Mouse (Mus musculus): Measurements from ENCODE around the gene Osbpl2. TPM values are rescaled to one million over a fixed set of nuclear protein-coding genes. Genes with fewer than 3 reads are reported as not detected.

The Osbpl2 gene
- polyA plus RNA-seq, 2 experiments: 4.4 to 7.9 TPM

GRCm38 (mm10) chr2:180113909-180114890 is 4.9 kb upstream of the Osbpl2 start:
- Histone ChIP-seq H3K4me1 (replicated peaks; ENCODE audit: control insufficient read depth in 2 of 2, insufficient read depth in 2 of 2, low read length in 1 of 2) (peaks cover 4 to 5% of the 10 kb centered on the region in 2 experiments; a peak in 3 of 4 replicates), H3K4me2 (ENCODE audit: low read depth) (no peak overlapping the region), H3K9me3 (ENCODE audit: control insufficient read depth, low read length) (no peaks in the 10 kb centered on the region), H3K27ac (no peak overlapping the region), H3K9ac (replicated peaks) (no peak overlapping the region), H3K36me3 (replicated peaks; ENCODE audit: control insufficient read depth, insufficient read depth, low read depth) (no peaks in the 10 kb centered on the region), H3K4me3 (ENCODE audit: insufficient read depth in 1 of 2, low read depth in 2 of 2, low read length in 2 of 2) (no peak overlapping the region), H3K27me3 (ENCODE audit: control insufficient read depth, insufficient read depth, low read length) (peaks cover 3% of the 10 kb centered on the region; the same call in 1 of the 2 replicates)
- WGBS (ENCODE audit: insufficient replicate concordance): 60% methylated on average over 17 of the region's 17 CpGs
- DNase-seq (ENCODE audit: low read depth in 3 of 3, low spot score in 3 of 3): no peak
- TF ChIP-seq CTCF (IDR thresholded peaks at IDR 0.05; ENCODE audit: low read depth): no peak
- no peak for TF ChIP-seq EP300 (IDR thresholded peaks at IDR 0.05; ENCODE audit: low read depth)
- ATAC-seq (ENCODE audit: insufficient read depth): no peak

GRCm38 (mm10) chr2:180115279-180115678 is 3.8 kb upstream of the Osbpl2 start:
- no peak for DNase-seq (ENCODE audit: low read depth in 3 of 3, low spot score in 3 of 3)
- Histone ChIP-seq H3K27ac (no peak overlapping the region), H3K36me3 (replicated peaks; ENCODE audit: control insufficient read depth, insufficient read depth, low read depth) (no peaks in the 10 kb centered on the region), H3K4me3 (ENCODE audit: insufficient read depth in 1 of 2, low read depth in 2 of 2, low read length in 2 of 2) (no peak overlapping the region), H3K9ac (replicated peaks) (no peak overlapping the region), H3K4me1 (replicated peaks; ENCODE audit: control insufficient read depth in 2 of 2, insufficient read depth in 2 of 2, low read length in 1 of 2) (peaks cover 8 to 11% of the 10 kb centered on the region in 2 experiments), H3K4me2 (ENCODE audit: low read depth) (no peak overlapping the region), H3K27me3 (ENCODE audit: control insufficient read depth, insufficient read depth, low read length) (peaks cover 3% of the 10 kb centered on the region; the same call in 1 of the 2 replicates), H3K9me3 (ENCODE audit: control insufficient read depth, low read length) (no peaks in the 10 kb centered on the region)
- no peak for ATAC-seq (ENCODE audit: insufficient read depth)
- WGBS (ENCODE audit: insufficient replicate concordance): 36% methylated on average over 6 of the region's 6 CpGs
- TF ChIP-seq CTCF (IDR thresholded peaks at IDR 0.05; ENCODE audit: low read depth): no peak
- no peak for TF ChIP-seq EP300 (IDR thresholded peaks at IDR 0.05; ENCODE audit: low read depth)

- H3K27me3 ChIP-seq (ENCODE audit: control insufficient read depth, insufficient read depth, low read length): peaks cover 3% of the 10 kb centered on the region; the same call in 1 of the 2 replicates
- WGBS (ENCODE audit: insufficient replicate concordance): 24% methylated on average over 10 of the region's 10 CpGs
- no peak overlapping the region for H3K4me2 ChIP-seq (ENCODE audit: low read depth)
- DNase-seq (ENCODE audit: low read depth in 3 of 3, low spot score in 3 of 3) (no peak), ATAC-seq (ENCODE audit: insufficient read depth) (no peak)
- no peaks in the 10 kb centered on the region for H3K36me3 ChIP-seq (replicated peaks; ENCODE audit: control insufficient read depth, insufficient read depth, low read depth)
- no peak overlapping the region for H3K27ac ChIP-seq
- TF ChIP-seq EP300 (IDR thresholded peaks at IDR 0.05; ENCODE audit: low read depth) (no peak), CTCF (IDR thresholded peaks at IDR 0.05; ENCODE audit: low read depth) (no peak)
- no peaks in the 10 kb centered on the region for H3K9me3 ChIP-seq (ENCODE audit: control insufficient read depth, low read length)
- H3K9ac ChIP-seq (replicated peaks): no peak overlapping the region
- no peak overlapping the region for H3K4me3 ChIP-seq (ENCODE audit: insufficient read depth in 1 of 2, low read depth in 2 of 2, low read length in 2 of 2)
- H3K4me1 ChIP-seq (replicated peaks; ENCODE audit: control insufficient read depth in 2 of 2, insufficient read depth in 2 of 2, low read length in 1 of 2): peaks cover 11% of the 10 kb centered on the region in 2 experiments
Observed at GRCm38 (mm10) chr2:180116081-180116493, 3.0 kb upstream of the Osbpl2 start.

- Histone ChIP-seq H3K27me3 (ENCODE audit: control insufficient read depth, insufficient read depth, low read length) (peaks cover 3% of the 10 kb centered on the region; the same call in 1 of the 2 replicates), H3K9ac (replicated peaks) (no peak overlapping the region), H3K4me2 (ENCODE audit: low read depth) (no peak overlapping the region), H3K27ac (no peak overlapping the region), H3K36me3 (replicated peaks; ENCODE audit: control insufficient read depth, insufficient read depth, low read depth) (no peaks in the 10 kb centered on the region), H3K4me1 (replicated peaks; ENCODE audit: control insufficient read depth in 2 of 2, insufficient read depth in 2 of 2, low read length in 1 of 2) (peaks cover 11% of the 10 kb centered on the region in 2 experiments), H3K9me3 (ENCODE audit: control insufficient read depth, low read length) (no peaks in the 10 kb centered on the region), H3K4me3 (ENCODE audit: insufficient read depth in 1 of 2, low read depth in 2 of 2, low read length in 2 of 2) (no peak overlapping the region)
- no peak for DNase-seq (ENCODE audit: low read depth in 3 of 3, low spot score in 3 of 3)
- TF ChIP-seq EP300 (IDR thresholded peaks at IDR 0.05; ENCODE audit: low read depth): no peak
- no peak for ATAC-seq (ENCODE audit: insufficient read depth)
- WGBS (ENCODE audit: insufficient replicate concordance): 52% methylated on average over 8 of the region's 8 CpGs
Observed at GRCm38 (mm10) chr2:180116741-180117484, 2.2 kb upstream of the Osbpl2 start.
